Mouse (Mus musculus) hindbrain, embryonic 13.5 days (tissue): ENCODE measurements around the gene Cartpt. TPM values are rescaled to one million over a fixed set of nuclear protein-coding genes. Genes with fewer than 3 reads are reported as not detected.
"Not testable (repeated sequence)": the region's sequence is repeated elsewhere in the genome, so short reads cannot be mapped to it uniquely, and the experiment has no call there.

Experiments used
- ATAC-seq: fragments of 200-750 bp; cut with Nextera tagmentation; 2 replicates; pipeline ENCODE4 v1.8.0; 2017; ENCODE audit warnings: moderate TSS enrichment; ENCODE audit not compliant: low FRiP score
- H3K27ac ChIP-seq: fragments of 300-500 bp; sonication (generic); 2 replicates; pipeline ENCODE4 v1.5.1; 2015; ENCODE audit warnings: inconsistent platforms, mild to moderate bottlenecking, moderate library complexity
- H3K27me3 ChIP-seq: fragments of 300-500 bp; sonication (generic); 2 replicates; pipeline ENCODE4 v1.6.1; 2015; ENCODE audit warnings: mild to moderate bottlenecking, inconsistent platforms
- H3K36me3 ChIP-seq: fragments of 300-500 bp; sonication (generic); 2 replicates; pipeline ENCODE4 v1.6.1; 2015; ENCODE audit warnings: mild to moderate bottlenecking, inconsistent platforms
- H3K4me1 ChIP-seq: fragments of 300-500 bp; sonication (generic); replicated peaks from 2 replicates; pipeline ENCODE4 v1.6.1; 2015; ENCODE audit warnings: inconsistent platforms
- H3K4me2 ChIP-seq: fragments of 300-500 bp; sonication (generic); 2 replicates; pipeline ENCODE4 v1.6.1; 2015; ENCODE audit warnings: inconsistent platforms, mild to moderate bottlenecking, moderate library complexity
- H3K4me3 ChIP-seq: fragments of 300-500 bp; sonication (generic); 2 replicates; pipeline ENCODE4 v1.5.1; 2015; ENCODE audit warnings: mild to moderate bottlenecking, inconsistent platforms
- H3K9ac ChIP-seq: fragments of 300-500 bp; sonication (generic); 2 replicates; pipeline ENCODE4 v1.6.1; 2015; ENCODE audit warnings: mild to moderate bottlenecking, inconsistent platforms
- H3K9me3 ChIP-seq: fragments of 300-500 bp; sonication (generic); 2 replicates; pipeline ENCODE4 v1.6.1; 2016; ENCODE audit warnings: inconsistent platforms
- WGBS: fragments of 180-500 bp; shearing (Covaris S2); methylation state at CpG from one replicate; pipeline ENCODE4 v1.1.7; 2015; 5-methylcytosine and 5-hydroxymethylcytosine counted together
- polyA plus RNA-seq: library from polyadenylated mRNA; unstranded; fragments of >200 nt; fragmentation: Nextera tagmentation; extraction: Ambion mirVana; gene quantifications from 2 replicates; pipeline ENCODE4 v1.2.1, GENCODE M21; 2015

Cartpt gene
- polyA plus RNA-seq, 1 experiment from 2014 or later: 18.8 TPM

DNA sequence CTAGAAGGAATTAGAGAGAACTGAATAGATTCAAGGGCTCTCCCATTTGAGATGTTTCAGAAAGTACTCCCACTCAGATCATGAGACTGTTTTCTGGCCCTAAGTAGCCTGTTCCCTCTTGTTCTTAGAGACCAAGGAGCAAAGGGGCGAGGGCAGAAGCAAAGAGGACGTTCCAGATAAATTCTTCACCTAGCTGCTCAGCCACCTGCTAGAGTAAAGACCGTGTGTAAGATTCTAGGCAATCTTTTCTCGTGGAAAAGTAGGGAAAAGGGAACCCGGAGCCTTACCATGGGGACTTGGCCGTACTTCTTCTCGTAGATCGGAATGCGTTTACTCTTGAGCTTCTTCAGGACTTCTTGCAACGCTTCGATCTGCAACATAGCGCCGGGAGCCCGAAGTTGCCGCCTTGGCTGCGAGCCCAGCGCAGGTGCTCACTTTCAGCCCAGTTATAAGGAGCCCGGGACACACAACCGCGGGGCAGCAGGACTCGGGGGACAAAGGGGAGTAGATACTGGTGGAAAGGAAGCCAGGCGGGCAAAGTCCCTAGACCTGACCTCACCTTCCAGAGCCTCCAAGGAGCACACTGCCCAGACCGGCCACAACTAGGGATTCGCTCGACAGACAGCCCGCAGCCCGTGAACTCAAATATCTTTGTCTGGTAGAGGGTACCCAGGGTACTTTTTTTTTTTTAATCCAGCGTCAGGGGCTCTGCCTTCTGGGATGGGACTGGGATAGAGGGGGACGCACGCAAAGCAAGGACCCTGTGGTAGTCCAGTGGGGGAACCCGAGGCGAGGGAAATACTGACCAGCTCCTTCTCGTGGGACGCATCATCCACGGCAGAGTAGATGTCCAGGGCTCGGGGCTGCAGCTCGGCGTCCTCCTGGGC lies 978 bp downstream of the Cartpt start:
- Histone ChIP-seq H3K9ac (peak overlapping the region; percentile 64), H3K4me1 (peaks cover 17% of the 10 kb centered on the region), H3K27ac (no peak overlapping the region), H3K36me3 (no peaks in the 10 kb centered on the region), H3K9me3 (no peaks in the 10 kb centered on the region), H3K27me3 (peaks cover 45% of the 10 kb centered on the region), H3K4me3 (peak overlapping the region; percentile 43), H3K4me2 (peak overlapping the region; percentile 71)
- no peak for ATAC-seq
- 5% methylated on average over 38 of the region's 38 CpGs for WGBS

DNA sequence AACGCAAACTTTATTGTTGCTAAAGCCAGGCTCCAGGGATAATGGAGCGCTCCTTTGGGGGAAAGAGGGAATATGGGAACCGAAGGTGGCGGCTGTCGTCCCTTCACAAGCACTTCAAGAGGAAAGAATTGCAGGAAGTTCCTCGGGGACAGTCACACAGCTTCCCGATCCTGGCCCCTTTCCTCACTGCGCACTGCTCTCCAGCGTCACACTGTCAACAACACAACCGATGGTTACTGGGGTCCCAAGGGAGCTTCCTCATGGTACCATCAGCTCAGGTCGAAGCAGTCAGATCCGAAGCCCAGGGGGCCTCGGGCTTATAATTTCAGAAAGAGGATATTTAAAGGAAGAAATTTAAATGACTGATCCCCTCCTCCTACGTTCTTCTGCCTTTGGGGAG lies 2.1 kb downstream of the Cartpt start:
- Histone ChIP-seq H3K27ac (no peak overlapping the region), H3K9ac (no peak overlapping the region), H3K4me3 (no peak overlapping the region), H3K27me3 (peaks cover 45% of the 10 kb centered on the region), H3K9me3 (no peaks in the 10 kb centered on the region), H3K4me2 (no peak overlapping the region), H3K36me3 (no peaks in the 10 kb centered on the region), H3K4me1 (peaks cover 17% of the 10 kb centered on the region)
- ATAC-seq: no peak
- whole genome bisulfite sequencing: 24% methylated on average over 14 of the region's 14 CpGs

DNA sequence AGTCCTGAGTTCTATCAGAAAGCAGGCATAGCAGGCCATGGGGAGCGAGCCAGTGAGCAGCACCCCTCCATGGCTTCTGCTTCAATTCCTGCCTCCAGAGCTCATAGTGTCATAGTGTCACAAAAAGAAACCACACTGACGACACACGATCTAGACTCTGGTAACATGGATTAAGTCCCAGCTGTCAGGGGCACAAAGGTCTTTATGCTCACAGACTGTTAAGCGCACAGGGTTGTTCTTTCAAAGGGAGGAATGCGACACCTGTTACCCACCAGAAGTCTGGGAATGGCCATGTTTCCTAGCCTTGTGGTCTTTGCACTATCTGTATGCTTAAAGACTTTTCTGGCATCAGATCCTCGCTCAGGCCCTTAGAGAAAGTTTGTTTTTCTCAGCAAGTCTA lies 15.3 kb downstream of the Cartpt start:
- no peak for ATAC-seq
- H3K9me3 ChIP-seq: no peaks in the 10 kb centered on the region
- H3K4me1 ChIP-seq: no peaks in the 10 kb centered on the region
- H3K9ac ChIP-seq: no peak overlapping the region
- H3K36me3 ChIP-seq: no peaks in the 10 kb centered on the region
- H3K27me3 ChIP-seq: no peaks in the 10 kb centered on the region
- no peak overlapping the region for H3K27ac ChIP-seq
- H3K4me2 ChIP-seq: no peak overlapping the region
- WGBS: 80% methylated on average over 6 of the region's 6 CpGs
- no peak overlapping the region for H3K4me3 ChIP-seq

DNA sequence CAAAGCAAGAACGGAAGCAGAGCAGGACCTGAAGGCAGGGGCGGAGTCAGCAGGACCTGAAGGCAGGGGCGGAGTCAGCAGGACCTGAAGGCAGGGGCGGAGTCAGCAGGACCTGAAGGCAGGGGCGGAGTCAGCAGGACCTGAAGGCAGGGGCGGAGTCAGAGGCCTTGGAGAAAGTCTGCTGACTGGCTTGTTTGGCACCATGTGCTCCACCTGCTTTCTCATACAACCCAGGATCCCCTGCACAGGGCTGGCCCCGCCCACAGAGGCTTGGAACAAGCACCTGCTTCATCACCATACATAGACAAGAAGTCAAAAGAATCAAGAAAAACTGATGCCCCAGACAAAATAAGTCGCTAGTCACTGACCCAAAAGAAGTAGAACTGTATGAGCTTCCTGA lies 19.1 kb downstream of the Cartpt start:
- not testable (repeated sequence) for H3K4me2 ChIP-seq, H3K4me1 ChIP-seq, H3K9ac ChIP-seq, H3K9me3 ChIP-seq, H3K4me3 ChIP-seq, H3K36me3 ChIP-seq, H3K27ac ChIP-seq, H3K27me3 ChIP-seq, ATAC-seq
- 80% methylated on average over 8 of the region's 8 CpGs for WGBS

DNA sequence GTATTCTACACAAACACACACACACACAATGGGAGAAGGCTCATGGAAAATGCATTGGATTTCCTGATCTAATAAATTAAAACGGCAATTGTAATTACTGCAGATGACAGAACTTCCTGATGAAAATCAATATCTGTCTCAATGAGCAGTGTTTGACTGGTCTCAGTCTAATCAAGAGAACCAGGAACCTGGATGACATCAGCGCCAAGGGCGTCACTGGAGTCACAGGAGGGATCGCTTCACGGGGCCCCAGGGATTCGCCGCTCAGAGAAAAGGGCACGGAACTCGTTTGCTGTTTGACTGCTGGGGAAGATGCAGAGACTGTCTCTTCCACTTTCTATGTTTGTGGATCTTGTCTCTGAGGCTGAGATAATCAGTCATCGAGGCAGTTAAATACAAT lies 21.2 kb downstream of the Cartpt start:
- Histone ChIP-seq H3K9me3 (no peaks in the 10 kb centered on the region), H3K4me1 (peaks cover 6% of the 10 kb centered on the region; the same call in 1 of the 2 replicates), H3K36me3 (no peaks in the 10 kb centered on the region), H3K27ac (no peak overlapping the region), H3K9ac (no peak overlapping the region), H3K4me2 (no peak overlapping the region), H3K4me3 (no peak overlapping the region), H3K27me3 (no peaks in the 10 kb centered on the region)
- ATAC-seq: no peak
- 66% methylated on average over 10 of the region's 10 CpGs for WGBS

DNA sequence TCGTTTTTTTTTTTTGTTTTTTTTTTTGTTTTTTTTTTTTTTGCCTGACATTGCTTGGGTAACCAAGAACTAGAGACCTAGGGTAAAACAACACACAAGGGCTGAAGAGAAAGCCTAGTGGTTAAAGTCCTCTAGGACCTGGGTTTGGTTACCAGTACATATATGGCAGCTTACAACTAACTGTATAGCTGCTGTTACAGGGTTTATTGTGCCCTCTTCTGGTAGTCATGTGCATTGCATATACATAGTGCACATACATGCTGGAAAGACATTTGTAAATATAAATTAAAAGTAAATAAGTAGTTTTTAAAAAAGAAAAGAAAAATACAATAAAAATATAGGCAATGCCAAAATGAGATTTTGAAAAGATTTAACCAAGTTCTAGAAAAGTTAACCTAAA lies 28.8 kb downstream of the Cartpt start:
- no peak for ATAC-seq
- H3K4me2 ChIP-seq: no peak overlapping the region
- H3K9ac ChIP-seq: no peak overlapping the region
- no peaks in the 10 kb centered on the region for H3K4me1 ChIP-seq
- H3K36me3 ChIP-seq: no peaks in the 10 kb centered on the region
- no peaks in the 10 kb centered on the region for H3K27me3 ChIP-seq
- H3K9me3 ChIP-seq: 0 out of 2 replicates have a peak, but pooled peaks cover 4% of the 10 kb centered on the region
- no peak overlapping the region for H3K27ac ChIP-seq
- no peak overlapping the region for H3K4me3 ChIP-seq
- 65% methylated on average over 1 of the region's 1 CpGs for WGBS

DNA sequence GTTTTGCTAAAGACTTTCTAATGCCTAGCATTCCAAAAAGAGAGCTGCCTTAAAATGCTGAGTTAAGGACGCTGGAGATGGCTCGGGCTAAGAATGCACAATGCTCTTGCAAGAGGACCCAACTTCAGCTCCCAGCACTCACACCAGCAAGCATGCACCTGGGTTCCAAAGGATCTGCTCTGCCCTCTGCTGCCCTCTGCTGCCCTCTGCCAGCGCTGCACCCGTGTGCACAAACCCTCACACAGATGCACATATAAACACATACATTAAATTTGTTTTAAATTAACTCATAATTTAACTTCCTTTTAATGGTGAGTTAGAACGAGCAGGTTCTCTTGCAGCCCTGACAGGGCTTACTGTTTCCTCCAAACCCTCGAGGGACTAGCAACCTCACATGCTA lies 32.5 kb downstream of the Cartpt start:
- Histone ChIP-seq H3K27me3 (no peaks in the 10 kb centered on the region), H3K9me3 (0 out of 2 replicates have a peak, but pooled peaks cover 4% of the 10 kb centered on the region), H3K4me3 (no peak overlapping the region), H3K36me3 (no peaks in the 10 kb centered on the region), H3K4me2 (no peak overlapping the region), H3K27ac (no peak overlapping the region), H3K9ac (no peak overlapping the region), H3K4me1 (no peaks in the 10 kb centered on the region)
- no peak for ATAC-seq
- 94% methylated on average over 6 of the region's 6 CpGs for WGBS

DNA sequence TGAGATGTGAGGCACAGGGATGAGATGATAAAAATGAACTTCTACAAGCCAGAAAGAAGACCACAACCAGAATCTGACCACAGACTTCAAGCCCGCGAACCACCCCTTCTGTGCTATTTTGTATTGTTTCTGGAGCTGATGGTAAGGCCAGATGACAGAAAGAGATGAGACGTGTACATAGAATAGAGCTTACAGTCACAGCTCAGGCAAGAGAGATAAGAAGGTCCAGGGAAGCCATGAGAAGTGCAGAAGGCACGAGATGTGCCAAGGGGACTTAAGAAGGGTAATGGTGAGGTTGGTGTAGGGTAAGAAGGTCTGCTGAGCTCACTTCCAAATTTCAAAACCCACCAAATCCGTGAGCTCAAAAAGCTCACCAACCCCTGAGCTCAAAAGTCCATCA lies 36.6 kb downstream of the Cartpt start:
- H3K9me3 ChIP-seq: 0 out of 2 replicates have a peak, but pooled peaks cover 6% of the 10 kb centered on the region
- no peaks in the 10 kb centered on the region for H3K4me1 ChIP-seq
- no peaks in the 10 kb centered on the region for H3K36me3 ChIP-seq
- no peak for ATAC-seq
- H3K4me3 ChIP-seq: no peak overlapping the region
- no peak overlapping the region for H3K4me2 ChIP-seq
- WGBS: 88% methylated on average over 5 of the region's 5 CpGs
- no peaks in the 10 kb centered on the region for H3K27me3 ChIP-seq
- H3K9ac ChIP-seq: no peak overlapping the region
- H3K27ac ChIP-seq: no peak overlapping the region

DNA sequence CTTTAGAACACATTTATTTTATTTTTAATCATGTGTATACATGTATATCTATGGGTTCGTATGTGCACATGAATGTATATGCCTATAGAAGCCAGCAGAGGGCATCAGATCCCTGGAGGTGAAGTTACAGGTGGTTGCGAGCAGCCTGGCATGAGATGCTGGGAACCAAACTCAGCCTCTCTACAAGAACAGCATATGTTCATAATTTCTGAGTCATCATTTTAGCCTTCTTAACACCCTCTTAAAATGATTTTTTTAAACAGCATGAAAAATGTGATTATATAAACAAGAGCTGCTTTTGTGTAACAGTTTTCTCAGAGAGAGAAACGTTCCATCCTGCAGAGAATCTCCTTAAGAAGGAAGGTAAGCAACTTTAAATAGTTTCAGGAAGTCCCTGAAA lies 40.2 kb downstream of the Cartpt start:
- no peak overlapping the region for H3K4me2 ChIP-seq
- H3K4me3 ChIP-seq: no peak overlapping the region
- WGBS: 93% methylated on average over 3 of the region's 3 CpGs

DNA sequence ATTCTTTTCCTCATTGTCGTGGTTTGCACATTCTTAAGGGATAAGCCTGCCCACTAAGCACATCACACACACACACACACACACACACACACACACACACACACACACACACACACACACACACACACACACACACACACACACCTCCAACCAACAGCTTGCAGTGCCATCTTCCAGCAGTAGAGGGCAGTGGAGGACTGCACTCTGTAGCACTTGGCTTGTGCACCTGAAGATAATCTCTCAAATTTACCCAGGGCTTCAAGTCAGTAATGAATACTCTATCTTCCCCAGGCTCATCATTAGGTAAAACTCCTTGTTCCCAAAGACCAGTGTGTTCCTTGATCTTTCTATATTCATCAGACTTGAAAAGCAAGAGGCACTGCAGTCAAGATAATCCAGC lies 41.8 kb downstream of the Cartpt start:
- no peak overlapping the region for H3K4me2 ChIP-seq
- ATAC-seq: no peak
- no peak overlapping the region for H3K27ac ChIP-seq
- 0% methylated on average over 1 of the region's 1 CpGs for WGBS
- no peaks in the 10 kb centered on the region for H3K27me3 ChIP-seq
- H3K36me3 ChIP-seq: no peaks in the 10 kb centered on the region
- H3K4me1 ChIP-seq: no peaks in the 10 kb centered on the region
- 0 out of 2 replicates have a peak, but pooled peaks cover 6% of the 10 kb centered on the region for H3K9me3 ChIP-seq
- H3K4me3 ChIP-seq: no peak overlapping the region
- H3K9ac ChIP-seq: no peak overlapping the region

More for the DNA sequence above, 40.2 kb downstream of the Cartpt start:
- H3K4me1 ChIP-seq: no peaks in the 10 kb centered on the region
- H3K9ac ChIP-seq: no peak overlapping the region
- no peaks in the 10 kb centered on the region for H3K27me3 ChIP-seq
- no peak overlapping the region for H3K27ac ChIP-seq
- ATAC-seq: no peak
- H3K36me3 ChIP-seq: no peaks in the 10 kb centered on the region
- H3K9me3 ChIP-seq: 0 out of 2 replicates have a peak, but pooled peaks cover 6% of the 10 kb centered on the region

DNA sequence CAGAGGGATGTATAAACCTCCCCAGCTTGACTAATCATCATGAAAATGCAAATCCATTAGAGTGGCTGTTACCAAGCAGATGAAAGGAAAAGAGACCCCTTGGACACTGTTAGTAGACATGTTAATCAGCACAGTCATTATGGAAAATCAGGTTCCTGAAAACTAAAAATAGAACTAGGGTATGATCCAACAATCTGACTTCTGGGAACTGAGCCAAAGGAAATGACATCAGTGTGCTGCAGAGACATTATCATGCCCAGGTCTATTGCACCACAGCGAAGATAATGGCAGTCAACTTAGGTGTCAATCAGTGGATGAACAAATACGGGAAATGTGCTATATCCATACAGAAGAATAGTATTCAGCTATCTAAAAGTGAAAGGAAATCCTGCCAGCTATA lies 43.0 kb downstream of the Cartpt start:
- 67% methylated on average over 2 of the region's 2 CpGs for WGBS

DNA sequence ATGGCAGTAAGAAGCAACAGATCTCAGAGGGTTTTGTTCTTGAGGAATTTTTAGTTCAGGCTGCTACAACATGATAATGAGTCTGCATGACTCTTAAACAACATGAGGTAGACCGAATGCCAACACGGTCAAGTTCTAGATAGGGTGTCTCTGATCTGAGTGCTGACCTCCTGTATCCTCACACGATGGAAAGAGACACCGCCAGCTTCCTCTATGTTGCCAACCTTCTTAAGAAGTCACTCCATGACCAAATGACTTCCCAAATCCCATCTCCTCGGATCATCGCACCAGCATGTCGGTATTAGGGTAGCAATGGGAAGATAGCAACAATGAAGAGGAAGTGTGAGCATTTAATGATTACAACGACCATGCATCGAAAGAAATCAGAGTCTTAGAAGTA lies 43.6 kb downstream of the Cartpt start:
- Histone ChIP-seq H3K36me3 (no peaks in the 10 kb centered on the region), H3K4me3 (no peak overlapping the region), H3K4me1 (no peaks in the 10 kb centered on the region), H3K9me3 (0 out of 2 replicates have a peak, but pooled peaks cover 6% of the 10 kb centered on the region), H3K9ac (no peak overlapping the region), H3K27me3 (no peaks in the 10 kb centered on the region), H3K4me2 (no peak overlapping the region), H3K27ac (no peak overlapping the region)
- ATAC-seq: no peak
- WGBS: 87% methylated on average over 9 of the region's 9 CpGs

More for the DNA sequence above, 43.0 kb downstream of the Cartpt start:
- Histone ChIP-seq H3K4me3 (no peak overlapping the region), H3K36me3 (no peaks in the 10 kb centered on the region), H3K27ac (no peak overlapping the region), H3K27me3 (no peaks in the 10 kb centered on the region), H3K4me2 (no peak overlapping the region), H3K9me3 (0 out of 2 replicates have a peak, but pooled peaks cover 6% of the 10 kb centered on the region), H3K9ac (no peak overlapping the region), H3K4me1 (no peaks in the 10 kb centered on the region)
- ATAC-seq: no peak

DNA sequence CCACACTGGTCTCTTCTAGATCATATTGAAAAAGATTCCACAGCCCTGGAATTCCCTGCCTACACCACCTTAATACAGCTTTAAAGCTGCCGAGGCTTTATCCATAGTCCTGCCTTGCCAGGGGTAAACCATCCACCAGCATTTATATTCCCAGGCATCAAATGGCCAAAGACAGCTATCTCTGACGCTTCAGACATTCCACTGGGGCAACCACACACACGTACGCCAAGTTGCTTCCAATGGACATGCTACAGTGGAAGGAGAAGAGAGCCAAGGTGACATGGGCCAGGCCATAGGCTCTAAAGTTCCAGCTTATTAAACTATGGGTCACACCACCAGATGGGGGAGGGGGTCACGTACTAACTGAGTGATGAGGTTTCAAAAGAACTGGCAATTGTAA lies 45.7 kb downstream of the Cartpt start:
- H3K9me3 ChIP-seq: no peaks in the 10 kb centered on the region
- WGBS: 89% methylated on average over 5 of the region's 5 CpGs
- no peak for ATAC-seq
- no peak overlapping the region for H3K27ac ChIP-seq
- no peak overlapping the region for H3K4me3 ChIP-seq
- no peak overlapping the region for H3K4me2 ChIP-seq
- H3K9ac ChIP-seq: no peak overlapping the region
- no peaks in the 10 kb centered on the region for H3K36me3 ChIP-seq
- H3K27me3 ChIP-seq: no peaks in the 10 kb centered on the region
- no peaks in the 10 kb centered on the region for H3K4me1 ChIP-seq
